Mouse (Mus musculus) gastrocnemius, postnatal 36 days (tissue): ENCODE results near the gene Olfr479. TPM values are rescaled to one million over a fixed set of nuclear protein-coding genes. Genes with fewer than 3 reads are reported as not detected.
"Not testable (repeated sequence)": the region's sequence is repeated elsewhere in the genome, so short reads cannot be mapped to it uniquely, and the experiment has no call there.

Experiments used
- DNase-seq, 2 experiments: peaks; one replicate each; pipeline ENCODE4 v3.0.0; 2022
- intact Hi-C: fragments of 180-260 bp; cut with DNase I; formaldehyde crosslinking; loops from one replicate; pipeline ENCODE4 v1.15.1; 2025
- long read RNA-seq, 2 experiments: library from polyadenylated mRNA; stranded (forward); transcript quantifications; one replicate each; pipeline ENCODE4 v2.0.0; 2021
- total RNA-seq, 2 experiments: library from RNA; stranded (reverse); gene quantifications; 2 replicates each; pipeline ENCODE4 v1.2.3; 2021

The Olfr479 gene
- not detected for total RNA-seq
- long read RNA-seq, experiment 1 = 0 reads
- long read RNA-seq, experiment 2 = 0 reads

- intact Hi-C loops = no loop called here
- DNase-seq = no peak
These were observed at the start of gene Olfr479 for GRCm38 (mm10) chr7:108050393-108050792. Gene Olfr479, plus strand, starts transcription at chr7:108050693.

GRCm38 (mm10) chr7:108014256-108014655 lies 36.2 kb upstream of the Olfr479 start:
- DNase-seq, intact Hi-C loops: not testable (repeated sequence)

- intact Hi-C loops = no loop called here
- DNase-seq = no peak
These were observed 16.6 kb upstream of the Olfr479 start, which contains the start of gene Olfr478 for GRCm38 (mm10) chr7:108033889-108034288. Gene Olfr478, minus strand, starts transcription at chr7:108033989.

GRCm38 (mm10) chr7:108067246-108067645 lies 16.8 kb downstream of the Olfr479 start, which contains the start of gene Olfr480:
Gene Olfr480, minus strand, starts transcription at chr7:108067346.
- intact Hi-C loops = no loop called here
- DNase-seq = no peak

- intact Hi-C loops = no loop called here
- no peak for DNase-seq
These were observed 29.1 kb downstream of the Olfr479 start, which contains the start of gene Olfr481 for GRCm38 (mm10) chr7:108079555-108079954. Gene Olfr481, plus strand, starts transcription at chr7:108079855.

GRCm38 (mm10) chr7:108097486-108097885 lies 47.0 kb downstream of the Olfr479 start, which contains the start of gene Olfr482:
Gene Olfr482, minus strand, starts transcription at chr7:108097586.
- no peak for DNase-seq
- intact Hi-C loops = no loop called here

GRCm38 (mm10) chr7:108100549-108100948 lies 50.1 kb downstream of the Olfr479 start, which contains the start of gene Olfr483:
Gene Olfr483, plus strand, starts transcription at chr7:108100849.
- intact Hi-C loops = no loop called here
- no peak for DNase-seq

Other genes starting within 250 kb of the Olfr479 start
- not detected for gene Ovch2, start 249.5 kb upstream of the Olfr479 start, total RNA-seq
- gene Olfr467, start 238.4 kb upstream of the Olfr479 start, total RNA-seq = not detected
- gene Olfr469, start 225.2 kb upstream of the Olfr479 start, total RNA-seq = not detected
- gene Olfr470, start 203.2 kb upstream of the Olfr479 start, total RNA-seq = not detected
- gene Olfr472, start 152.8 kb upstream of the Olfr479 start, total RNA-seq = not detected
- not detected for gene Olfr473, start 120.2 kb upstream of the Olfr479 start, total RNA-seq
- not detected for gene Olfr474, start 96.0 kb upstream of the Olfr479 start, total RNA-seq
- gene Olfr476, start 85.9 kb upstream of the Olfr479 start, total RNA-seq = not detected
- gene Olfr477, start 64.0 kb upstream of the Olfr479 start, total RNA-seq = not detected
- not detected for gene Olfr478, start 16.7 kb upstream of the Olfr479 start, total RNA-seq
- gene Olfr480, start 16.7 kb downstream of the Olfr479 start, total RNA-seq = not detected
- gene Olfr481, start 29.2 kb downstream of the Olfr479 start, total RNA-seq = not detected
- under 1 TPM; 0.32 to 0.64 TPM for gene Olfr482, start 46.9 kb downstream of the Olfr479 start, total RNA-seq
- not detected for gene Olfr483, start 50.2 kb downstream of the Olfr479 start, total RNA-seq
- not detected for gene Olfr484, start 76.8 kb downstream of the Olfr479 start, total RNA-seq
- gene Olfr485, start 109.2 kb downstream of the Olfr479 start, total RNA-seq = not detected
- gene Olfr486, start 122.0 kb downstream of the Olfr479 start, total RNA-seq = not detected
- gene Olfr487, start 163.9 kb downstream of the Olfr479 start, total RNA-seq = not detected
- gene Olfr488, start 207.7 kb downstream of the Olfr479 start, total RNA-seq = not detected
- gene Olfr490, start 238.2 kb downstream of the Olfr479 start, total RNA-seq = not detected